Mouse (Mus musculus) cerebellum, adult 11 months (tissue): ENCODE measurements around the gene Tmem170b.
A peak's percentile ranks its signal among the peaks of the same experiment; 100 is the strongest.

Experiments used
- DNase-seq: peaks from one replicate; pipeline ENCODE4 v3.0.0; 2022

Gene Tmem170b

GRCm38 (mm10) chr13:41614982-41615381 lies 9.3 kb downstream of the Tmem170b start:
- DNase-seq: no peak

GRCm38 (mm10) chr13:41619470-41619869 lies 13.8 kb downstream of the Tmem170b start:
- DNase-seq: no peak

- no peak for DNase-seq
These were observed 14.4 kb downstream of the Tmem170b start for GRCm38 (mm10) chr13:41620132-41620531.

- DNase-seq: no peak
These were observed 18.4 kb downstream of the Tmem170b start for GRCm38 (mm10) chr13:41624123-41624522.

GRCm38 (mm10) chr13:41625248-41625647 lies 19.5 kb downstream of the Tmem170b start:
- no peak for DNase-seq

GRCm38 (mm10) chr13:41627277-41627916 lies 21.7 kb downstream of the Tmem170b start:
- no peak for DNase-seq

GRCm38 (mm10) chr13:41634401-41634818 lies 28.7 kb downstream of the Tmem170b start:
- DNase-seq: peak; percentile 67

GRCm38 (mm10) chr13:41638083-41638482 lies 32.4 kb downstream of the Tmem170b start:
- no peak for DNase-seq

GRCm38 (mm10) chr13:41642851-41643250 lies 37.1 kb downstream of the Tmem170b start:
- peak; percentile 27 for DNase-seq

GRCm38 (mm10) chr13:41643798-41644197 lies 38.1 kb downstream of the Tmem170b start:
- DNase-seq: no peak

- no peak for DNase-seq
These were observed 39.1 kb downstream of the Tmem170b start for GRCm38 (mm10) chr13:41644591-41645482.

- no peak for DNase-seq
These were observed 39.8 kb downstream of the Tmem170b start for GRCm38 (mm10) chr13:41645483-41645859.

GRCm38 (mm10) chr13:41647976-41648375 lies 42.3 kb downstream of the Tmem170b start:
- DNase-seq: no peak

- no peak for DNase-seq
These were observed 45.0 kb downstream of the Tmem170b start for GRCm38 (mm10) chr13:41650665-41651064.

GRCm38 (mm10) chr13:41653791-41654190 lies 48.1 kb downstream of the Tmem170b start:
- DNase-seq: no peak

- DNase-seq: no peak
These were observed 49.9 kb downstream of the Tmem170b start for GRCm38 (mm10) chr13:41655576-41656090.

GRCm38 (mm10) chr13:41660052-41660793 lies 54.5 kb downstream of the Tmem170b start:
- DNase-seq: no peak

GRCm38 (mm10) chr13:41661116-41661515 lies 55.4 kb downstream of the Tmem170b start:
- no peak for DNase-seq

GRCm38 (mm10) chr13:41662401-41663070 lies 56.8 kb downstream of the Tmem170b start:
- DNase-seq: no peak

- DNase-seq: no peak
These were observed 57.9 kb downstream of the Tmem170b start for GRCm38 (mm10) chr13:41663501-41664195.

- DNase-seq: no peak
These were observed 64.2 kb downstream of the Tmem170b start for GRCm38 (mm10) chr13:41669951-41670350.
